Mouse (Mus musculus) ES-E14 (cell line): ENCODE data around the gene Dhx30. TPM values are rescaled to one million over a fixed set of nuclear protein-coding genes. Genes with fewer than 3 reads are reported as not detected.

ENCODE experiments used
- DNase-seq: peaks from one replicate; pipeline ENCODE4 v3.0.0-alpha.2; 2013; ENCODE audit warnings: low read depth, low spot score
- H3K27ac ChIP-seq: 2 replicates; pipeline ENCODE4 v1.5.1; 2012; ENCODE audit warnings: low read depth, mild to moderate bottlenecking, low read length, moderate library complexity, mixed read lengths; ENCODE audit not compliant: poor library complexity, insufficient read depth, severe bottlenecking
- H3K36me3 ChIP-seq: 2 replicates; pipeline ENCODE4 v1.6.1; 2012; ENCODE audit warnings: mild to moderate bottlenecking, low read length, moderate library complexity, mixed read lengths; ENCODE audit not compliant: control insufficient read depth, poor library complexity, insufficient read depth, severe bottlenecking
- H3K4me1 ChIP-seq, 2 experiments: fragments of 150-350 bp in 1 of 2; sonication (generic) in 1 of 2; 2 replicates each; pipeline ENCODE4 v1.6.1; 2012; ENCODE audit warnings: low read length in 2 of 2, mild to moderate bottlenecking in 1 of 2, mixed read lengths in 1 of 2; ENCODE audit not compliant: control insufficient read depth in 2 of 2, insufficient read depth in 2 of 2, poor library complexity in 1 of 2
- H3K4me3 ChIP-seq, 2 experiments: fragments of 150-350 bp in 1 of 2; sonication (generic) in 1 of 2; 2 replicates each; pipeline ENCODE4 v1.5.1; 2012; ENCODE audit warnings: low read length in 2 of 2, low read depth in 1 of 2, mild to moderate bottlenecking in 1 of 2, mixed read lengths in 1 of 2; ENCODE audit not compliant: insufficient read depth in 1 of 2, poor library complexity in 1 of 2, severe bottlenecking in 1 of 2
- H3K9ac ChIP-seq: 2 replicates; pipeline ENCODE4 v1.6.1; 2012; ENCODE audit warnings: low read depth, mild to moderate bottlenecking, low read length, mixed read lengths; ENCODE audit not compliant: poor library complexity, insufficient read depth, severe bottlenecking
- H3K9me3 ChIP-seq: fragments of 150-350 bp; sonication (generic); 2 replicates; pipeline ENCODE4 v1.6.1; 2012; ENCODE audit warnings: low read depth, mild to moderate bottlenecking, low read length; ENCODE audit not compliant: control insufficient read depth, insufficient read depth
- CHD2 ChIP-seq: IDR thresholded peaks from 2 replicates; pipeline ENCODE4 v1.6.1; 2014; ENCODE audit warnings: mild to moderate bottlenecking, low read depth, low read length, inconsistent platforms
- HCFC1 ChIP-seq: IDR thresholded peaks from 2 replicates; pipeline ENCODE4 v1.6.1; 2012; ENCODE audit warnings: low read length, inconsistent platforms, borderline replicate concordance; ENCODE audit not compliant: insufficient read depth
- MAFK ChIP-seq: IDR thresholded peaks from 2 replicates; pipeline ENCODE4 v1.6.1; 2014; ENCODE audit warnings: mild to moderate bottlenecking, low read depth, low read length, inconsistent platforms; ENCODE audit not compliant: insufficient read depth
- ZC3H11A ChIP-seq: IDR thresholded peaks from 2 replicates; pipeline ENCODE4 v1.6.1; 2012; ENCODE audit warnings: low read depth, mild to moderate bottlenecking, inconsistent platforms, low read length, borderline replicate concordance
- ZNF384 ChIP-seq: IDR thresholded peaks from 2 replicates; pipeline ENCODE4 v1.6.1; 2012; ENCODE audit warnings: low read depth, low read length, inconsistent platforms
- in situ Hi-C, 2 experiments: fragments of 600-800 bp; cut with MboI; formaldehyde crosslinking; loops; one replicate each; pipeline ENCODE4 v1.15.1; 2025; ENCODE audit warnings: low sequenced_read_pairs in 2 of 2, inconsistent platforms in 1 of 2; ENCODE audit not compliant: unreplicated experiment in 2 of 2
- total RNA-seq: library from RNA; depleted of rRNA; stranded (reverse); fragments of 300-350 nt; gene quantifications from 2 replicates; pipeline ENCODE4 v1.2.3, GENCODE M21; 2012

The Dhx30 gene
- total RNA-seq, 1 experiment = 191 TPM

DNA sequence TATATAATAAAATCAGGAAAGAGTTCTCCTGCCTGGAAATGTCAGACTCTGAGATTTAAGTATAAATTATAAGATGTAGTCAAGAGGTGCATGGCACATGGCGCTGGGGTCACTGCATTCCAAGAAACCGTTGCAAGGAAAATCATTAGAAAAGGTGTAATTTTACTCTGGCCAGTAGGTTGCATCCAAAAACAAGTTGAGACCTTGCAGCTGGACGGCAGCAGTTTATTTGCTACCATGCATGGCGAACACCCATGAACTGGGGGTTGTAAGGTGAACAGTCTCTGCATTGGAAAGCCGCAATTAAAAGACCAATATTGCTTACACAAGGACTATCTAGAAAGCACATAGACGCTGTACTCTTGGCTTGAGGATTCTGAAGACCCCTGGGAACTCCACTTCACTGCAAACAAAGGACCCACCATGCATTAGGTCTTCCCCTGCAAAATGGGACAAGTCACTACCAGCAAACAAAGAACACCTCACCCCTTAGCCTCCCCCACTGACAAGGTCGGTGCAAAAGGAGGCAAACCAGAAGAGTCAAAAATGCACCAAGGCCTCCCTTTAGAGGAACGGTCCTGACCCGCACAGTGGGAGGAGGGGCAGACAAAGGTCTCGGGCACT lies 1.2 kb downstream of the Dhx30 start:
- Histone ChIP-seq H3K36me3 (peaks cover 2% of the 10 kb centered on the region; the same call in 1 of the 2 replicates), H3K9me3 (no peaks in the 10 kb centered on the region), H3K4me3 (peak overlapping the region; percentile 90 to 93), H3K27ac (peak overlapping the region; percentile 86; the same call in 1 of the 2 replicates), H3K4me1 (peaks cover 0 to 1% of the 10 kb centered on the region in 2 experiments; a peak in 1 of 4 replicates), H3K9ac (peak overlapping the region; percentile 96)
- in situ Hi-C loops = no loop called here
- no peak for DNase-seq
- no peak for TF ChIP-seq MAFK
- TF ChIP-seq ZNF384 = no peak
- TF ChIP-seq ZC3H11A = no peak
- no peak for TF ChIP-seq CHD2

DNA sequence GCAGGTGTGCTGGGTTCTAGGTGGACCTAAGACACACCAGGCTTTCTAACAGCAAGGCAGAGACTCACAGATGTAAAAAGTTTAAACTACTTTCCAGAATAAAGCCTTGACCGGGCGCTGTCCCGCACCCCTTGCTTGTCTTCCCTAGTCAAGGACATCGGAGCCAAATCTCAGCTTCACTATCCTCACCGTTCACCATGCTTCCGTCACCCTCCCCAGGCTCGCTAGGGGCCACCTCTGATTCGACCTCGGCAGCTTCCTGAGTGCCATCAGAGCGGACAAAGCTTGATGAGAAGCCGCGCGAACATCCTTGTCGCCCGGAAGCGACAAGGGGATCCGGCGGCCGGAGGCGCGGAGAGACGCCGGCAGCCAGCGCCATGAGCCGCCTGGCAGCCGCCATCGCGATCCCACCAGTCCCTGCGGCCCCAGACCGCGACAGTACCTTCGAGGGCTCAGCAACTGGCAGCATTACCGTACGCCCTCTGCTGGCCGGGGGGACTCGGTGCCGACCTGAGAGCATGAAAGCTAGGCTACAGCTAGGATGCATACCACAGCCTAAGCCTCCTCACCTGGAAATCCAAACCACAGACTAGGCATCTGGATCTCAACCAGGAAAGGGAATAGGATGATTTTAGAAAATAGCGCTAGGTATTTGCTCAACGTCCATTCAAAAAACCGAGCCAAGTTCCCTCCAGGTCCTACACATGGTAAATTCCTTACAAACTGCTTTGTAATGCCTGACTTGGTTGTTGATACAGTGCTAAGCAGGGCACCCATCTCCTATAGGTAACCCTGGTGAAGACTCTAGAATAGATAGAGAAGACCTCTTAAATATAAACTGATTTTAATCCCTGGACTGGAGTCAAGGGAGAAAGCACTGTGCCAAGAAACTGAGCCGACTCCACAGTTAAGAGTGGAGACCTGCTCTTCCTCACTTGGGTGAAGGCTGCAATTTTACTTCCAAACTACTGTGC lies 16.7 kb downstream of the Dhx30 start:
- peak; percentile 90 for DNase-seq
- H3K9me3 ChIP-seq = no peaks in the 10 kb centered on the region
- peak overlapping the region; percentile 38 for H3K27ac ChIP-seq
- H3K4me3 ChIP-seq = peak overlapping the region; percentile 87 to 100
- TF ChIP-seq CHD2 (no peak), HCFC1 (peak; percentile 78), ZC3H11A (peak; percentile 60; the same call in 1 of the 2 replicates), MAFK (no peak), ZNF384 (0 out of 2 replicates have a peak, but pooled peaks have one; percentile 7)
- in situ Hi-C loops = no loop called here
- peaks cover 0 to 2% of the 10 kb centered on the region in 2 experiments; a peak in 2 of 4 replicates for H3K4me1 ChIP-seq
- H3K9ac ChIP-seq = peak overlapping the region; percentile 96
- H3K36me3 ChIP-seq = peaks cover 15% of the 10 kb centered on the region

DNA sequence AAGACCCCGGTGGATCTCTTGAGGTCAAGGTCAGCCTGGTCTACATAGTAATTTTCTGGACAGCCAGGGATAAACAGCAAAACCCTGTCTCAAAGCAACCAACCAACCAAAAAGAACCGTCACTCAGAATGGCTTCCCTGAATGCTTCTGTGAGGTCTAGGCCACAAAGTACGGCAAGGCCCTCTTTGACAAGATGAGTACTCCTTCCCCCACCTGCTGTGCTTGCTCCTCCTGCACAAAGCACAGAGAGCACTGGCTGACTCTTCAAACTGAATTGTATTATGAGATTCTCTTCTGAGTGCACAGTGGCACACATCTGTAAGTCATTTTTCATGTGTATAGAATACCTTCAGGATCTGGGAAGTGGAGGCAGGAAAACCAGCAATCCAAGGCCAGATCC lies 19.8 kb downstream of the Dhx30 start:
- no peak overlapping the region for H3K4me3 ChIP-seq
- no peak for TF ChIP-seq HCFC1
- no peak for TF ChIP-seq CHD2
- no peak for TF ChIP-seq ZNF384
- TF ChIP-seq MAFK = no peak
- TF ChIP-seq ZC3H11A = no peak
- H3K9me3 ChIP-seq = no peaks in the 10 kb centered on the region
- peak; percentile 26 for DNase-seq
- no peak overlapping the region; the same call in 1 of the 2 replicates for H3K27ac ChIP-seq
- H3K4me1 ChIP-seq = peaks cover 0 to 2% of the 10 kb centered on the region in 2 experiments; a peak in 2 of 4 replicates
- H3K36me3 ChIP-seq = peaks cover 23% of the 10 kb centered on the region
- in situ Hi-C loops = loop anchor here (10.0 to 25.0 kb wide), 2 partner anchors 210 to 213 kb away; partner anchors contain the start of gene Cdc25a (in 1 of the 2)
- no peak overlapping the region for H3K9ac ChIP-seq

- Histone ChIP-seq H3K9me3 (no peaks in the 10 kb centered on the region), H3K9ac (no peak overlapping the region), H3K36me3 (peaks cover 52% of the 10 kb centered on the region), H3K4me3 (no peak overlapping the region), H3K27ac (no peak overlapping the region), H3K4me1 (peaks cover 0 to 2% of the 10 kb centered on the region in 2 experiments; a peak in 2 of 4 replicates)
- in situ Hi-C loops = loop anchor here (10.0 to 25.0 kb wide), 2 partner anchors 207 to 210 kb away; partner anchors contain the start of gene Cdc25a (in 1 of the 2)
- no peak for DNase-seq
- TF ChIP-seq ZC3H11A (no peak), MAFK (no peak), ZNF384 (no peak), CHD2 (no peak), HCFC1 (no peak)
Observed at GRCm38 (mm10) chr9:110094761-110095160, 22.9 kb downstream of the Dhx30 start.
